ENCODE assay signal across 8 mouse cellular contexts in genomic region chr7:27447419-27448286, GRCm38 (mm10). TPM values are rescaled to one million over a fixed set of nuclear protein-coding genes. Genes with fewer than 3 reads are reported as not detected.
DNase-seq lines count a peak whose midpoint lies in the region; ATAC-seq and TF ChIP-seq lines count a peak whose summit lies in the region.

Sptbn4 (minus strand) TSS chr7:27447686.
Blvrb (plus strand) TSS chr7:27447978.

- H3K27me3 ChIP-seq in kidney, embryonic 14.5 days (ENCODE audit: control insufficient read depth, insufficient read depth, low read length), result peaks cover 13% of the 10 kb centered on the region
- peaks cover 30% of the 10 kb centered on the region for H3K27me3 ChIP-seq in limb, embryonic 15.5 days

- peak; percentile 100 for DNase-seq in A20 (ENCODE audit: low read depth, low spot score)
- DNase-seq in heart, adult 9 months (ENCODE audit: low spot score in 2 of 2), result peak; percentile 100
- peak; percentile 98 for DNase-seq in monocyte, adult 2 months (ENCODE audit: low read depth in 1 of 2, low spot score in 2 of 2)
- peak; percentile 100 for DNase-seq in spleen, postnatal 36 days (ENCODE audit: low spot score in 2 of 2)

- H3K36me3 ChIP-seq in kidney, embryonic 14.5 days (ENCODE audit: control insufficient read depth, insufficient read depth, low read length), result no peaks in the 10 kb centered on the region
- H3K36me3 ChIP-seq in limb, embryonic 15.5 days, result no peaks in the 10 kb centered on the region

- 0 out of 2 replicates have a peak, but pooled peaks have one; percentile 61 for TF ChIP-seq POLR2A in bone marrow macrophage, adult 2 months (IDR thresholded peaks at IDR 0.05; ENCODE audit: borderline replicate concordance, low read depth, low read length)
- TF ChIP-seq POLR2A in embryonic fibroblast, embryonic 13.5 days (IDR thresholded peaks at IDR 0.05; ENCODE audit: low read depth, low read length), result peak; percentile 92

- H3K4me1 ChIP-seq in bone marrow macrophage, adult 2 months (ENCODE audit: control insufficient read depth, insufficient read depth, low read length), result peaks cover 34% of the 10 kb centered on the region
- H3K4me1 ChIP-seq in embryonic fibroblast, embryonic 13.5 days (ENCODE audit: control insufficient read depth, insufficient read depth, low read length), result peaks cover 4% of the 10 kb centered on the region; the same call in 1 of the 2 replicates
- 0 out of 2 replicates have a peak, but pooled peaks cover 6% of the 10 kb centered on the region for H3K4me1 ChIP-seq in kidney, embryonic 14.5 days (ENCODE audit: control insufficient read depth, insufficient read depth, low read length)
- peaks cover 26% of the 10 kb centered on the region for H3K4me1 ChIP-seq in limb, embryonic 15.5 days

- no peaks in the 10 kb centered on the region for H3K9me3 ChIP-seq in kidney, embryonic 14.5 days (ENCODE audit: control insufficient read depth, low read length)
- H3K9me3 ChIP-seq in limb, embryonic 15.5 days, result no peaks in the 10 kb centered on the region

- peak within 1 kb of the TSS; percentile 68 for H3K9ac ChIP-seq in kidney, embryonic 14.5 days (ENCODE audit: low read depth, low read length)
- H3K9ac ChIP-seq in limb, embryonic 15.5 days, result peak within 1 kb of the TSS; percentile 57

- whole genome bisulfite sequencing in kidney, embryonic 14.5 days, result under 1% methylated on average over 54 of the region's 54 CpGs
- under 1% methylated on average over 54 of the region's 54 CpGs for WGBS in limb, embryonic 15.5 days

- H3K4me3 ChIP-seq in bone marrow macrophage, adult 2 months (ENCODE audit: insufficient read depth, low read length), result peak within 1 kb of the TSS; percentile 70
- peak within 1 kb of the TSS; percentile 62 for H3K4me3 ChIP-seq in embryonic fibroblast, embryonic 13.5 days (ENCODE audit: insufficient read depth, low read length)
- H3K4me3 ChIP-seq in kidney, embryonic 14.5 days (ENCODE audit: low read length), result peak within 1 kb of the TSS; percentile 67
- peak within 1 kb of the TSS; percentile 64 for H3K4me3 ChIP-seq in limb, embryonic 15.5 days

- ATAC-seq in kidney, embryonic 14.5 days (ENCODE audit: low FRiP score, low TSS enrichment), result peak; percentile 94
- peak; percentile 95 for ATAC-seq in limb, embryonic 15.5 days (ENCODE audit: insufficient number of reproducible peaks, low FRiP score, low TSS enrichment, low read depth)

- peak within 1 kb of the TSS; percentile 97 for H3K4me2 ChIP-seq in kidney, embryonic 14.5 days (replicated peaks; ENCODE audit: low read depth, low read length)
- H3K4me2 ChIP-seq in limb, embryonic 15.5 days, result peak within 1 kb of the TSS; percentile 98

- no peak for TF ChIP-seq CTCF in bone marrow macrophage, adult 2 months (IDR thresholded peaks at IDR 0.05; ENCODE audit: low read depth, low read length)
- no peak for TF ChIP-seq CTCF in embryonic fibroblast, embryonic 13.5 days (IDR thresholded peaks at IDR 0.05; ENCODE audit: borderline replicate concordance, insufficient read depth, low read length)

- H3K27ac ChIP-seq in bone marrow macrophage, adult 2 months (ENCODE audit: insufficient read depth, low read depth, low read length), result peak within 1 kb of the TSS; percentile 86
- no peak within 1 kb of the TSS for H3K27ac ChIP-seq in embryonic fibroblast, embryonic 13.5 days (ENCODE audit: insufficient read depth, low read length)
- H3K27ac ChIP-seq in kidney, embryonic 14.5 days (ENCODE audit: low read depth, low read length), result no peak within 1 kb of the TSS
- H3K27ac ChIP-seq in limb, embryonic 15.5 days, result no peak within 1 kb of the TSS

RNA-seq across cellular contexts. Expression of gene Sptbn4, which starts in this region (rescaled TPM):
- polyA plus RNA-seq in bone marrow macrophage, adult 2 months (2012; ENCODE audit: insufficient read depth, insufficient read length, missing spikeins), result 0.48 and 0.73 TPM in 2 replicates
- polyA plus RNA-seq in embryonic fibroblast, embryonic 13.5 days (2011; ENCODE audit: insufficient read length, low read depth, missing spikeins), result 0.51 and 0.78 TPM in 2 replicates
- 0.39 and 0.54 TPM in 2 replicates for polyA plus RNA-seq in kidney, embryonic 14.5 days (2014; fragmentation: Nextera tagmentation; extraction: Ambion mirVana)
- 0.14 and 0.23 TPM in 2 replicates for polyA plus RNA-seq in limb, embryonic 15.5 days (2015; fragmentation: Nextera tagmentation; extraction: Ambion mirVana)

RNA-seq across cellular contexts. Expression of gene Blvrb, which starts in this region (rescaled TPM):
- 473 and 496 TPM in 2 replicates for polyA plus RNA-seq in bone marrow macrophage, adult 2 months (2012; ENCODE audit: insufficient read depth, insufficient read length, missing spikeins)
- polyA plus RNA-seq in embryonic fibroblast, embryonic 13.5 days (2011; ENCODE audit: insufficient read length, low read depth, missing spikeins), result 16.6 and 32.1 TPM in 2 replicates
- polyA plus RNA-seq in kidney, embryonic 14.5 days (2014; fragmentation: Nextera tagmentation; extraction: Ambion mirVana), result 40.6 and 41.2 TPM in 2 replicates
- polyA plus RNA-seq in limb, embryonic 15.5 days (2015; fragmentation: Nextera tagmentation; extraction: Ambion mirVana), result 57.5 and 59.8 TPM in 2 replicates
